Mouse (Mus musculus) T-cell, adult 66 days (primary cell): Measurements from ENCODE around the gene Aqp11. TPM values are rescaled to one million over a fixed set of nuclear protein-coding genes. Genes with fewer than 3 reads are reported as not detected.

Source experiments
- total RNA-seq, 2 experiments: library from RNA; stranded (reverse); gene quantifications; 3 replicates in 1 of 2; 4 replicates in 1 of 2; pipeline ENCODE4 v1.2.4; 2023

The Aqp11 gene
- 1 to 10 TPM; 1.4 to 2.7 TPM for total RNA-seq

DNA sequence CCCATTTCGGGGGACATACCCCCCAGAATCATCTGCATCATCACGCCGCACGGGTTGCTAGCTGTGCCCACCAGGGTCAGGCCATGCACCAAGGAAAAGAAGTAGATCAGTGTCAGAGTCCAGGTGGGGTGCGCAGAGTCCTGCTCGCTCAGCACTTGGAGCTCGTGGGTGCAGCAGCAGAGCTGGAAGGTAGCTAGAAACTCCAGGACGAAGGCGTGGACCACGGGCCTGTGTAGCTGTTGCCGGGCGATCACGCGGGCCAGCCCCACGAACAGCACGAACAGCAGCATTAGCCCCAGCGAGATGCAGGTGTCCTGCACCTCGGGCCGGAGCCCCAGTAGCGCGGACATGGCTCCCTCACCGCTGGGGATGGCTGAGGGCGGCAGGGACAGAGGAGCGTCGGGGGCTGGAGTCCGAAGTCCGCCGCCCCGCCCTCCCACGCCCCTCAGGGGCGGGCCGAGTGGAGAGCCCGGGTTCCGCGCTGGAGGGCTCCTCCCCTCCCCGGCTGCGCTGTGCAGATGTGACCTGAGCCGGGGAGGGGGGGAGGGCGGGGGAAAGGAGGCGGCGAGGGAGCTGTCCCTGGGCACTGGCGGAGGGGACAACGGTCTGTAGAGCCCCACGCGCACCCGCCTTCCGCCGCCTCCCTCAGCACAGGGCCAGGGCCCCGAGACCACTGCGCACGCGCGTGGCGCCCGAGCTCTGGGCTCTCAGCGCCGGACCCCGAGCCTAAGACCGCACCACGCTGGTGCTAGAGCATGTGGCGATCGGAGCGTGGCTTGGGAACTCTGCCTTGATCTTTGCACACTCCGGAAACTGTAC lies at the start of gene Aqp11:
Gene Aqp11 (minus strand): TSS at position 652 of the 819 bp plus-strand sequence.

DNA sequence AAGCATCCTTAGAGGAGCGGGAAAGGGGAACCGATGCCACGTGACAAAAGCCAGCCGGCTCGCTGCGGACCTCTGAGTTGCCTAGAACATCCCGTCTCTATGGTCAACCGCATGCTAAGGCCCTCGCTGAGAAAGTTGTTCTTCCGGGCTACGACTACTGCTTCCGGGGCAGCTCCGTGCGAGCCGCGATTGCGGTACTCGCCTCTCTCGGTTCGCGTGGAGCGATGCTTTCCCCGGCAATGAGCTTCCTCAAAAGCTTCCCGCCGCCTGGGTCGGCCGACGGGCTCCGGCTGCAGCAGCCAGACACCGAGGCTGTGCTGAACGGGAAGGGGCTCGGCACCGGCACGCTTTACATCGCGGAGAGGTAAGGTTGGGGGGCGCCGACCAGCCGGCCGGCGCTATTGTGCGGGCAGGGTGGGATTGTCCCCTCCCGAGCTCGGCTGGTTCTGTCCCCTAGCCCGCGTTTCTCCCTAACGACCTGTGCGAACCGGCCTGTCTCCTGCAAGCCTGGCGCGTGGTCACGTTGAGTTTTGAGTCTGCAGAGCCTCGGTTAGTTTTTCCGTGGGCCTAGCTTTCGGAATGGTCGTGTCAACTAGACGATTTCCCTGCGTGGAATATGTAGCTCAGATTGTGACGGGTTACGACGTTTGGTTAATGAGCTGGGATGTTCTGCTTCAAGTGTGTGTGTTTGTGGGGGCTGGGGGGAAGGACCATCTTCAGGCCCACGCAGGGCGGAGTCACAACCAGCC lies 41.4 kb downstream of the Aqp11 start, which contains the start of gene Clns1a:
Gene Clns1a (plus strand): TSS at position 129 of the 749 bp plus-strand sequence.

Other genes starting within 250 kb of the Aqp11 start
- gene Aamdc, start 158.8 kb downstream of the Aqp11 start, total RNA-seq, result 10 to 100 TPM; 13.8 to 15.2 TPM
- 10 to 100 TPM; 65.1 to 75.9 TPM for gene Rsf1, start 158.4 kb downstream of the Aqp11 start, total RNA-seq
- 10 to 100 TPM; 57.2 to 57.3 TPM for gene Clns1a, start 41.7 kb downstream of the Aqp11 start, total RNA-seq
- 10 to 100 TPM; 11.1 to 13.2 TPM for gene Pak1, start 50.3 kb upstream of the Aqp11 start, total RNA-seq
- not detected for gene Gdpd4, start 181.7 kb upstream of the Aqp11 start, total RNA-seq